Mouse (Mus musculus) kidney, embryonic 14.5 days (tissue): Measurements from ENCODE around the gene Plekho1. TPM values are rescaled to one million over a fixed set of nuclear protein-coding genes. Genes with fewer than 3 reads are reported as not detected.
"Not testable (repeated sequence)": the region's sequence is repeated elsewhere in the genome, so short reads cannot be mapped to it uniquely, and the experiment has no call there.

Experiments used
- ATAC-seq: fragments of 200-750 bp; cut with Nextera tagmentation; 2 replicates; pipeline ENCODE4 v1.8.0; 2017; ENCODE audit warnings: moderate number of reproducible peaks, mild to moderate bottlenecking, moderate TSS enrichment, moderate library complexity; ENCODE audit not compliant: low FRiP score, low TSS enrichment
- H3K27ac ChIP-seq: fragments of 300-500 bp; sonication (generic); 2 replicates; pipeline ENCODE4 v1.5.1; 2014; ENCODE audit warnings: low read depth, mild to moderate bottlenecking, low read length, moderate library complexity, mixed read lengths
- H3K27me3 ChIP-seq: fragments of 300-500 bp; sonication (generic); 2 replicates; pipeline ENCODE4 v1.6.1; 2014; ENCODE audit warnings: mild to moderate bottlenecking, low read length; ENCODE audit not compliant: control insufficient read depth, insufficient read depth
- H3K36me3 ChIP-seq: fragments of 300-500 bp; sonication (generic); 2 replicates; pipeline ENCODE4 v1.6.1; 2014; ENCODE audit warnings: low read length, mixed read lengths; ENCODE audit not compliant: control insufficient read depth, insufficient read depth
- H3K4me1 ChIP-seq: fragments of 300-500 bp; sonication (generic); 2 replicates; pipeline ENCODE4 v1.6.1; 2014; ENCODE audit warnings: low read length, mixed read lengths; ENCODE audit not compliant: control insufficient read depth, insufficient read depth
- H3K4me2 ChIP-seq: fragments of 300-500 bp; sonication (generic); replicated peaks from 2 replicates; pipeline ENCODE4 v1.6.1; 2014; ENCODE audit warnings: low read depth, mild to moderate bottlenecking, low read length
- H3K4me3 ChIP-seq: fragments of 300-500 bp; sonication (generic); 2 replicates; pipeline ENCODE4 v1.5.1; 2014; ENCODE audit warnings: mild to moderate bottlenecking, low read length
- H3K9ac ChIP-seq: fragments of 300-500 bp; sonication (generic); 2 replicates; pipeline ENCODE4 v1.6.1; 2014; ENCODE audit warnings: low read depth, mild to moderate bottlenecking, low read length, moderate library complexity
- H3K9me3 ChIP-seq: fragments of 300-500 bp; sonication (generic); 2 replicates; pipeline ENCODE4 v1.6.1; 2016; ENCODE audit warnings: low read length; ENCODE audit not compliant: control insufficient read depth
- WGBS: fragments of 180-500 bp; shearing (Covaris S2); extraction: QIAGEN DNeasy Blood & Tissue Kit; methylation state at CpG from one replicate; pipeline ENCODE4 v1.1.7; 2014; 5-methylcytosine and 5-hydroxymethylcytosine counted together
- polyA plus RNA-seq: library from polyadenylated mRNA; unstranded; fragments of >200 nt; fragmentation: Nextera tagmentation; extraction: Ambion mirVana; gene quantifications from 2 replicates; pipeline ENCODE4 v1.2.1, GENCODE M21; 2014

Gene Plekho1
- polyA plus RNA-seq, 1 experiment from 2014 or later, result 39.3 TPM

DNA sequence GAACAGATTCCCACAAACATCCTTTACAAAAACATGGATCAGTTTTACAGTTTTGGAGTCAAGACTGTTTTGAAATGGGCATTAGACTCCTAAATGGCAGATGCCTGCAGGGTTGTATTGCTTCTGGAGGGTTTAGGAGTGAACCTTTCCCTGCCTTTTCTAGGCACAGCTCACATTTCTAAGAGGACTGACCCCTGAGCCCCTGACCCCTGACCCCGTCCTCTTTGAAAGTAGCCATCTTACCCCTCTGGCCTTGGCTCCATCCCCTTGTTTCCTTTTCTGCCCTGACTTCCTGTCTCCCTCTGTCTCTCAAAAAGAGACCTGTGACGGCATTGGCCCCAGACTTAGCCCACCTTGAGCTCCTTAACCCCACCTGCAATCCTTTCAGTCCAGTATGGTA is 32.6 kb downstream of the Plekho1 start:
- no peaks in the 10 kb centered on the region for H3K4me1 ChIP-seq
- WGBS, result 25% methylated on average over 2 of the region's 2 CpGs

GRCm38 (mm10) chr3:95962182-95962581 is 33.6 kb downstream of the Plekho1 start:
- ATAC-seq, H3K27ac ChIP-seq, H3K9ac ChIP-seq, H3K36me3 ChIP-seq, H3K27me3 ChIP-seq, H3K4me3 ChIP-seq, H3K4me1 ChIP-seq, H3K9me3 ChIP-seq, H3K4me2 ChIP-seq: not testable (repeated sequence)
- 89% methylated on average over 8 of the region's 8 CpGs for WGBS

More for the DNA sequence above, 32.6 kb downstream of the Plekho1 start:
- Histone ChIP-seq H3K27me3 (no peaks in the 10 kb centered on the region), H3K36me3 (no peaks in the 10 kb centered on the region), H3K9me3 (no peaks in the 10 kb centered on the region), H3K4me3 (no peak overlapping the region), H3K9ac (no peak overlapping the region), H3K27ac (no peak overlapping the region), H3K4me2 (no peak overlapping the region)
- ATAC-seq, result no peak

- Histone ChIP-seq H3K9me3 (no peaks in the 10 kb centered on the region), H3K4me3 (no peak overlapping the region), H3K27me3 (no peaks in the 10 kb centered on the region), H3K9ac (no peak overlapping the region), H3K27ac (no peak overlapping the region), H3K4me1 (no peaks in the 10 kb centered on the region), H3K4me2 (no peak overlapping the region), H3K36me3 (no peaks in the 10 kb centered on the region)
- 94% methylated on average over 1 of the region's 1 CpGs for WGBS
- ATAC-seq, result no peak
Measured at GRCm38 (mm10) chr3:95959807-95960206, 36.0 kb downstream of the Plekho1 start.

DNA sequence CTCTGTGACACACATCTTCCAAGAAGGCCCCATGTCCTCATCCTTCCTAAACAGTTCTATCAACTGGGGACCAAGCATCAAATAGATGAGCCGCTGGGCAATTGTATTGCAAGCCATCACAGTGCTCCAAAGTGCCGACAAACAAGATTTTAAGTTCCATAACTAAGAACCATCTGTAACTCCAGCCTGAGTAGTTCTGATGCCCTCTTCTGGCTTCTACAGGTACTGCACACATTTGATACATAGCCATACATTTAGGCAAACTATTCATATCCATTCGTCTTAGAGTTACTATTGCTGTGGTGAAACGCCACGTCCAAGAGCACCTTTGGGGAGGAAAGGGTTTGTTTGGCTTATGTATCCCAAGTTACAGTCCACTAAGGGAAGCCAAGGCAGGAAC is 36.7 kb downstream of the Plekho1 start:
- Histone ChIP-seq H3K27ac (no peak overlapping the region), H3K4me1 (no peaks in the 10 kb centered on the region), H3K9ac (no peak overlapping the region), H3K9me3 (no peaks in the 10 kb centered on the region), H3K36me3 (no peaks in the 10 kb centered on the region), H3K4me2 (no peak overlapping the region), H3K27me3 (no peaks in the 10 kb centered on the region), H3K4me3 (no peak overlapping the region)
- ATAC-seq, result no peak
- WGBS, result 69% methylated on average over 5 of the region's 5 CpGs

GRCm38 (mm10) chr3:95957359-95958148 is 38.2 kb downstream of the Plekho1 start:
- Histone ChIP-seq H3K27me3 (no peaks in the 10 kb centered on the region), H3K27ac (no peak overlapping the region), H3K4me3 (no peak overlapping the region), H3K9me3 (no peaks in the 10 kb centered on the region), H3K9ac (no peak overlapping the region), H3K4me2 (no peak overlapping the region), H3K36me3 (no peaks in the 10 kb centered on the region), H3K4me1 (no peaks in the 10 kb centered on the region)
- ATAC-seq, result no peak
- WGBS, result 64% methylated on average over 8 of the region's 8 CpGs

- no peak for ATAC-seq
- 87% methylated on average over 5 of the region's 5 CpGs for WGBS
- no peak overlapping the region for H3K4me3 ChIP-seq
- no peaks in the 10 kb centered on the region for H3K9me3 ChIP-seq
- H3K4me2 ChIP-seq, result no peak overlapping the region
- no peaks in the 10 kb centered on the region for H3K4me1 ChIP-seq
- no peaks in the 10 kb centered on the region for H3K36me3 ChIP-seq
- H3K27ac ChIP-seq, result no peak overlapping the region
- H3K27me3 ChIP-seq, result no peaks in the 10 kb centered on the region
- H3K9ac ChIP-seq, result no peak overlapping the region
Measured at GRCm38 (mm10) chr3:95955318-95955717, 40.5 kb downstream of the Plekho1 start.

GRCm38 (mm10) chr3:95954648-95955173 is 41.1 kb downstream of the Plekho1 start:
- 90% methylated on average over 12 of the region's 12 CpGs for WGBS
- not testable (repeated sequence) for H3K9me3 ChIP-seq, H3K27me3 ChIP-seq, H3K36me3 ChIP-seq, ATAC-seq, H3K4me2 ChIP-seq, H3K27ac ChIP-seq, H3K4me1 ChIP-seq, H3K9ac ChIP-seq, H3K4me3 ChIP-seq

GRCm38 (mm10) chr3:95953522-95953921 is 42.3 kb downstream of the Plekho1 start:
- H3K4me2 ChIP-seq, result no peak overlapping the region
- WGBS, result 82% methylated on average over 3 of the region's 3 CpGs
- H3K4me3 ChIP-seq, result no peak overlapping the region
- H3K9ac ChIP-seq, result no peak overlapping the region
- no peak for ATAC-seq
- H3K4me1 ChIP-seq, result no peaks in the 10 kb centered on the region
- no peaks in the 10 kb centered on the region for H3K27me3 ChIP-seq
- H3K36me3 ChIP-seq, result peaks cover 3% of the 10 kb centered on the region; the same call in 1 of the 2 replicates
- no peak overlapping the region for H3K27ac ChIP-seq
- H3K9me3 ChIP-seq, result no peaks in the 10 kb centered on the region

GRCm38 (mm10) chr3:95953023-95953422 is 42.8 kb downstream of the Plekho1 start:
- Histone ChIP-seq H3K9me3 (no peaks in the 10 kb centered on the region), H3K36me3 (peaks cover 6% of the 10 kb centered on the region; the same call in 1 of the 2 replicates), H3K27ac (no peak overlapping the region), H3K9ac (no peak overlapping the region), H3K4me1 (no peaks in the 10 kb centered on the region), H3K4me2 (no peak overlapping the region), H3K4me3 (no peak overlapping the region), H3K27me3 (no peaks in the 10 kb centered on the region)
- no peak for ATAC-seq
